Mouse (Mus musculus): Measurements from ENCODE around the gene Atp4b. TPM values are rescaled to one million over a fixed set of nuclear protein-coding genes. Genes with fewer than 3 reads are reported as not detected.

Atp4b gene
- polyA plus RNA-seq, 1 experiment, result 0.49 TPM

DNA sequence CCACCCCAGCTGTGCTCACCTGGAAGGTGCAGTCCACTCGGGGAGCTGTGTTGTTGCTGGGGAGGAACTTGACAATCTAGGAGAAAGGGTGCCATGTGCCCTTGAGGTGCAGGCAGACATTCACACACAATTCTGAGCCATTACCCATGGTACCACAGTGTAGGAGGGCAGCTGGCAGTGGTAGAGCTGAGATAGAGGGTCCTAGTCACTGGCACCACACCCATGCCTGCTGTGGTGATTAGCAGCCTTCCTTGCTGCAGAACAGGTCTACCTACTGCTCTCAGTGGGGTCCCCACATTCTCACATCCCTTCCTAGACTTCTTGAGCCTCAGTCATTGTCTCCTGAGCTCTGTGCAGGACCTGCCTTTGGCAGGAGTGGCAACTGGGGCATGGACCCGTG lies 7.9 kb downstream of the Atp4b start:
- no peak for TF ChIP-seq POLR2A (IDR thresholded peaks at IDR 0.05; ENCODE audit: borderline replicate concordance, extremely low read depth, low read depth, low read length)
- TF ChIP-seq CTCF (IDR thresholded peaks at IDR 0.05; ENCODE audit: insufficient read depth, low read length), result no peak
- H3K4me3 ChIP-seq (replicated peaks; ENCODE audit: extremely low read depth, low read depth, low read length), result no peak overlapping the region
- 68% methylated on average over 2 of the region's 2 CpGs for WGBS
- no peak for DNase-seq
- no peaks in the 10 kb centered on the region for H3K4me1 ChIP-seq (ENCODE audit: control insufficient read depth, insufficient read depth, low read length)

DNA sequence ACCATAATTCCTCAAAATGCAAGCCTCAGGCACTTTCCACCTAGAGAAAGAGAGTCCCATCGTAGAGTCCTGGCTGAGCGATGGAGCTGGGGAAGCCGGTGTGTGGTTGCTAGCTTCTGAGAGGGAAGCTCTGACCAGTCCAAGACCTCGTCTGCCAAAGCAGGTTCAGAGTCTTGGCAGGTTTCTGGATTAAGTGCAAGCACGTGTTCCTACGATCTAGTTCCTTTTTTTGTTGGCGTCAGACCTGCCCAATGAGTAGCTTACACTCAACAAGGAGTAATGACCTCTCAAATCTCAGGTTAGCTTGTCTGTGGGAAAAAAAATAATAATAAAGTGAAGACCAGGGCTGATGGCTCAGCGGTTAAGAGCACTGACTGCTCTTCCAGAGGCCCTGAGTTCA lies 8.9 kb downstream of the Atp4b start:
- TF ChIP-seq CTCF (IDR thresholded peaks at IDR 0.05; ENCODE audit: insufficient read depth, low read length) (no peak), POLR2A (IDR thresholded peaks at IDR 0.05; ENCODE audit: borderline replicate concordance, extremely low read depth, low read depth, low read length) (no peak)
- no peak overlapping the region for H3K4me3 ChIP-seq (replicated peaks; ENCODE audit: extremely low read depth, low read depth, low read length)
- H3K4me1 ChIP-seq (ENCODE audit: control insufficient read depth, insufficient read depth, low read length), result no peaks in the 10 kb centered on the region
- DNase-seq, result no peak
- WGBS, result 66% methylated on average over 8 of the region's 8 CpGs

DNA sequence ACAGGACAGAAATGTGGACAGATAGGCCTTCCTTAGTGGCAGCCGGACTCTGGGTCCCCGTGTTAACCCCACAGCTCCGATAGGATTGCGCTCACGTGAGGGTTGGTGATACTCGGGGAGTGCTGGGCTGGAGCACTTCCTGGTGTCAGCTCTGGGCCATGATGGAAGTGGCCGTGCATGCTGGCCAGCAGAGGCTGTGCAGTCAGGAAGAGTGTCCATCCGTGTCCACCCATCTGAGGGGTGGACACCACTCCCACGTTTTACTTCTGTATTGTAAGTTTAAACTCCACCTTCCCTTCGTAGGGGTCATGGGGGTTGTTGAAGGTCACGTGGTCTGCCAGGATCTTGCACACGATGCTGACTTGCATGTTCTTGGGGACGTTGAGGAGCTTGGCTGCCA lies 10.3 kb downstream of the Atp4b start:
- H3K4me3 ChIP-seq (replicated peaks; ENCODE audit: extremely low read depth, low read depth, low read length), result no peak overlapping the region
- no peaks in the 10 kb centered on the region for H3K4me1 ChIP-seq (ENCODE audit: control insufficient read depth, insufficient read depth, low read length)
- TF ChIP-seq CTCF (IDR thresholded peaks at IDR 0.05; ENCODE audit: insufficient read depth, low read length), result no peak
- no peak for TF ChIP-seq POLR2A (IDR thresholded peaks at IDR 0.05; ENCODE audit: borderline replicate concordance, extremely low read depth, low read depth, low read length)
- WGBS, result 67% methylated on average over 13 of the region's 13 CpGs
- DNase-seq, result no peak

DNA sequence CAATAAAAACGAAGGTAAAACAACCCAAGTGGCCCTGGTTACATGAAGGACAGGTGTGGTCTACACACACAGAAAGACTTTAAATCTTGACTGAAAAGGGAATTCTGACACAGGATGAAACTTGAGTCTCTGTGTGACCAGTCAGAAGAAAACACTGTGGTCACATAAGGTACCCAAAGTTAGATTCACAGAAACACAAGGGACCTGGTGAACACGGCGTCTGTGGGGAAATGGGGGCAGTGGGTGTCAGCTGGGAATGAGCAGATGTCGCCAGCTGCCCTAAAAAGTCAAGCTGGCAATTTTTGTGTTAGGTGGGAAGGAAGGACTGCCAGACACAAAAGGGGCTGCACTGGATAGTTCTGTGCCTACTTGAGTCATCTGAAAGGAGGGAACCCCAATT lies 13.6 kb downstream of the Atp4b start:
- Histone ChIP-seq H3K4me3 (replicated peaks; ENCODE audit: extremely low read depth, low read depth, low read length) (no peak overlapping the region), H3K4me1 (ENCODE audit: control insufficient read depth, insufficient read depth, low read length) (no peaks in the 10 kb centered on the region)
- DNase-seq, result no peak
- TF ChIP-seq CTCF (IDR thresholded peaks at IDR 0.05; ENCODE audit: insufficient read depth, low read length) (no peak), POLR2A (IDR thresholded peaks at IDR 0.05; ENCODE audit: borderline replicate concordance, extremely low read depth, low read depth, low read length) (no peak)
- WGBS, result 90% methylated on average over 4 of the region's 4 CpGs

DNA sequence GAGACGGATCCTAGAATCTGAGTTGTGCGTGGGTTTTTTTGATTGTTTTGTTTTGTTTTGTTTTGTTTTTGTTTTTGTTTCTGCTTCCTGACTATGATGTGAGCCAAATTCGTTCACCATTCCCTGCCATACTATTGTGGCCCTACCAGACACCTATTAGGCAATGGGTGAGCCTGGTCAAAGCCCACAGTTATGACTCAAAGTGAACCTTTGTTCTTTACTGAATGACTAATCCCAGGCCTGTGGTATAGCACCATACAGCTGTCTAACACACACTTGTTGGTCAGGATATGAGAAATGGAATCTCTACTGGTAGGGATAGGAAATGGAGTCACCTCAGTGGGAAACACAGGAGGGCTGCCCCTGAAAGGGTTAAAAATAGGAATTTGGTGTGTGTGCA lies 14.1 kb downstream of the Atp4b start:
- H3K4me3 ChIP-seq (replicated peaks; ENCODE audit: extremely low read depth, low read depth, low read length), result no peak overlapping the region
- DNase-seq, result no peak
- 79% methylated on average over 3 of the region's 3 CpGs for WGBS
- no peaks in the 10 kb centered on the region for H3K4me1 ChIP-seq (ENCODE audit: control insufficient read depth, insufficient read depth, low read length)
- TF ChIP-seq POLR2A (IDR thresholded peaks at IDR 0.05; ENCODE audit: borderline replicate concordance, extremely low read depth, low read depth, low read length) (no peak), CTCF (IDR thresholded peaks at IDR 0.05; ENCODE audit: insufficient read depth, low read length) (no peak)

DNA sequence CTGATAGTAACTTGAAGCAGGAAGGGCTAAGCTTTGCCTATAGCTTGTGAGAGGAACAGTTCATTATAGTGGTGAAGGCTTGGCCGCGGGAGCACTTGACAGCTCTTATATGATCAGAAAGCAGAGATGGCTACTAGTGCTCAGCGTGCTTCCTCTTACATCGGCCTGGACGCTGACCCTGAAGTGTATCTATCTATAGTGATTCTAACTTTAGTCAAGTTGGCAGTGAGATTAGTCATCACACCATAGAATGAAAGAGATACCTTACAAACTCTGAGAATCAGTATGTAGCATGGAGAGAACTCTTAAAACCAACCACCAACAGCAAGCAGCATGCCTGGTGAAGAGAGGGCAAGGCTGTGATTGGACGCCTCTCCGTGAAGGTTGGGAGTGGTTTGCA lies 15.0 kb downstream of the Atp4b start:
- no peak for TF ChIP-seq CTCF (IDR thresholded peaks at IDR 0.05; ENCODE audit: insufficient read depth, low read length)
- no peak for TF ChIP-seq POLR2A (IDR thresholded peaks at IDR 0.05; ENCODE audit: borderline replicate concordance, extremely low read depth, low read depth, low read length)
- WGBS, result 85% methylated on average over 7 of the region's 7 CpGs
- no peak for DNase-seq
- H3K4me1 ChIP-seq (ENCODE audit: control insufficient read depth, insufficient read depth, low read length), result no peaks in the 10 kb centered on the region
- H3K4me3 ChIP-seq (replicated peaks; ENCODE audit: extremely low read depth, low read depth, low read length), result no peak overlapping the region

DNA sequence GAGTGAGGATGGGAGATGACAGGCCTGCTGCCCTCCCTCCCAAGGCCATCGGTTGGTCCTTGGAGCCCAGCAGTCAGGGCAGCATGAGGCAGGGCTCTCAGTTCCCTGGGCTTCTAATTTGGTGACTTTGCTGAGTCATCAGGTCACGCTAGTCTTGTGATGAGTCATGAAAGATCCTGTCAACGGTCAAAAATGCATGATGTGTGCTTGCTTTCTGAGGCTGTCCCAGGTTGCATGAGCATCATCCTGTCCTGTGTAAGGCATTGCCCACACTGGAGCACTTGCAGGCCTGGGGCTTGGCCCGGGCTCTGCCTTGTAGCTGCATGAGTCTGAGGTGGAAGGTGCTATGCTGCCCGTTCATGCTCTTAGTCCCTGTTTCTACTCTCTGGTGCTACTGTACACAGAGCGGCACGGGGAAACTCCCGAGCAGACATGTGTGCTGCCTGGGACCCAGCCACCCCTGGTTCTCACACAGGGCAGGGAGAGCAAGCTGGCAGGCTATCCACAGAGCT lies 23.4 kb downstream of the Atp4b start:
- WGBS, result 80% methylated on average over 8 of the region's 8 CpGs
- no peak for DNase-seq

DNA sequence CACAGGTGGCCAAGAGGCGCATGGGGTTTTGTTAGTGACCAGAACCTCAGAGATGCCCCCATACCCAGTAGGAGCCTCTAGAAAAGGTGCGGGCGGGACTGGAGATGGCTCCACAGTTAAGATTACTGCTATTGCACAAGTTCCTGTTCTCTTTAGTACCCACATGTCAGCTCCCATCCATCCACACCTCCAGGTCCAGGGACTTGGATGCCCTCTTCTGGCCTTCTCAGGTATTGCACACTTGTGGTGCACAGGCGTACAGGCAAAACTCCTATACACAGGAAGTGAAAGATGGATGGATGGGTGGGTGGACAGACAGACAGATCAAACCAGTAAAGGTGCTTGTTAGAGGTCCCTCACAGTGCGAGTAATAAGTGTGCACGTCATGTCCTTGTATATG lies 34.8 kb downstream of the Atp4b start:
- no peak for DNase-seq
- no peak for TF ChIP-seq CTCF (IDR thresholded peaks at IDR 0.05; ENCODE audit: insufficient read depth, low read length)
- no peak for TF ChIP-seq POLR2A (IDR thresholded peaks at IDR 0.05; ENCODE audit: borderline replicate concordance, extremely low read depth, low read depth, low read length)
- no peaks in the 10 kb centered on the region for H3K4me1 ChIP-seq (ENCODE audit: control insufficient read depth, insufficient read depth, low read length)
- 96% methylated on average over 6 of the region's 6 CpGs for WGBS
- no peak overlapping the region for H3K4me3 ChIP-seq (replicated peaks; ENCODE audit: extremely low read depth, low read depth, low read length)

More for the DNA sequence above, 23.4 kb downstream of the Atp4b start:
- Histone ChIP-seq H3K4me3 (replicated peaks; ENCODE audit: extremely low read depth, low read depth, low read length) (no peak overlapping the region), H3K4me1 (ENCODE audit: control insufficient read depth, insufficient read depth, low read length) (no peaks in the 10 kb centered on the region)
- TF ChIP-seq POLR2A (IDR thresholded peaks at IDR 0.05; ENCODE audit: borderline replicate concordance, extremely low read depth, low read depth, low read length) (no peak), CTCF (IDR thresholded peaks at IDR 0.05; ENCODE audit: insufficient read depth, low read length) (no peak)

DNA sequence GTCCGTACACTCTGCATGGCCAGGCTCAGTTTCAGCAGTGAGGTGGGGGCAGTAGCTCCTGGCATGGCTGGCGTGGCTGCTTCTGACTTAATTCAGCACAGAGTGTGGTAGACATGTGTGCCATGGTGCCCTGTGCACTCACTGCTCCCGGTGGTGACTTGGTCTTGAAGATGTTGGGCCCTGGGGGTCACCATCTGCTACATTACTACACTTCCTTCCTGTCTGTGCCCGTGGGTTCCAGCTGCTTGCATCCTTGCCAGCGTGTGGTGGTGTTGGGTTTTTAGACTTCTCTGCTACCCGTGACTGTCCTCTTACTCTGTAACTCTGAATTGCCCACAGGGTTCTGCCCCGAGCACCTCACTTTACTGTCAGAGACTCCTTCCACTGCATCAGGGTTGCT lies 36.4 kb downstream of the Atp4b start:
- Histone ChIP-seq H3K4me1 (ENCODE audit: control insufficient read depth, insufficient read depth, low read length) (no peaks in the 10 kb centered on the region), H3K4me3 (replicated peaks; ENCODE audit: extremely low read depth, low read depth, low read length) (no peak overlapping the region)
- DNase-seq, result no peak
- 67% methylated on average over 7 of the region's 7 CpGs for WGBS
- no peak for TF ChIP-seq CTCF (IDR thresholded peaks at IDR 0.05; ENCODE audit: insufficient read depth, low read length)
- TF ChIP-seq POLR2A (IDR thresholded peaks at IDR 0.05; ENCODE audit: borderline replicate concordance, extremely low read depth, low read depth, low read length), result no peak

DNA sequence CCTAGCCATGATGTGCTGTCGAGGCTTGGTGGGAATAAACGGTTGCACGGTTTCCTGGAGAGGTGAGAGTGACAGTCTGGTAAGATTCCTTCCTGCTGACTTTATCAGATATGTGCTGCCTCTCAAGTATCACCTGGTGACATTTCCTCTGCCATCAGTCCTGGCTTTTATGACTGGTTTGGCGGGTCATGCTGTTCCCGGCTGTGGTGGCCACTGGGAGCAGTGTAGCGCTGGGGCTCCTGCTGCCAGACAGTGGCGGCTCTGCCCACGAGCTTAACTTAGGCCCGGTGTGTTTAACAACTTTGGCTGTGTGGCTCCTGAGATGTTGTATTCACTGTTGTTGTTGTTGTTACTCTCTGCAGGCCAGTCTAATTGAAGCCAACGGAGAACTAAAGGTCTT lies 39.9 kb downstream of the Atp4b start:
- no peak for DNase-seq
- no peak overlapping the region for H3K4me3 ChIP-seq (replicated peaks; ENCODE audit: extremely low read depth, low read depth, low read length)
- WGBS, result 57% methylated on average over 10 of the region's 10 CpGs
- no peaks in the 10 kb centered on the region for H3K4me1 ChIP-seq (ENCODE audit: control insufficient read depth, insufficient read depth, low read length)
- TF ChIP-seq CTCF (IDR thresholded peaks at IDR 0.05; ENCODE audit: insufficient read depth, low read length) (no peak), POLR2A (IDR thresholded peaks at IDR 0.05; ENCODE audit: borderline replicate concordance, extremely low read depth, low read depth, low read length) (no peak)
